Mouse (Mus musculus): ENCODE measurements around the gene Nop56. TPM values are rescaled to one million over a fixed set of nuclear protein-coding genes. Genes with fewer than 3 reads are reported as not detected.

Nop56 gene
- total and polyA plus RNA-seq, 3 experiments = 523 to 1,109 (median 725) TPM

DNA sequence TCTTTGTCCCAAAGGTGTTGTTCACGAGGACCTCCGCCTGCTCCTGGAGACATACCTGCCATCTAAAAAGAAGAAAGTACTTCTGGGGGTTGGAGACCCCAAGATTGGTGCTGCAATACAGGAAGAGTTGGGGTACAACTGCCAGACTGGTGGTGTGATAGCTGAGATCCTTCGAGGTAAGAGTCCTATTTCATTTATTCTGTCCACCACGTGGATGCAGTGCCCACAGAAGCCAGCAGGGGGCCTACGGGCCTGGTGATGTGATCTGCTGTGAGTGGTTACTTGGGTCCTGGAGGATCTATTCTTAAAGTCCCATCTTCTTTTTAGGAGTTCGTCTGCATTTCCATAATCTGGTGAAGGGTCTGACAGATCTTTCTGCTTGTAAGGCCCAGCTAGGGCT, 1.4 kb downstream of the Nop56 start:
- peaks cover 48 to 58% of the 10 kb centered on the region in 2 experiments for H3K36me3 ChIP-seq (replicated peaks in 1 of 2; ENCODE audit: control insufficient read depth in 1 of 2, insufficient read depth in 1 of 2, low read length in 1 of 2)
- in situ Hi-C loops (cut with MboI; ENCODE audit: low pct_ligation_motif_present, low pct_unique_long_range_greater_than_20kb, low sequenced_read_pairs) (loop anchor here (25.0 kb wide), 1 partner anchor 287 kb away; the partner anchor contains the start of gene Mrps26), dilution Hi-C loops (cut with MboI; ENCODE audit: extremely low pct_ligation_motif_present, extremely low pct_unique_long_range_greater_than_20kb, low sequenced_read_pairs) (no loop called here)
- TF ChIP-seq GABPA (IDR thresholded peaks at IDR 0.05; ENCODE audit: insufficient replicate concordance, low read depth, low read length) (no peak), IRF4 (IDR thresholded peaks at IDR 0.05; ENCODE audit: low read depth, low read length) (peak; percentile 63), ETS1 (conservative IDR thresholded peaks at IDR 0.05; ENCODE audit: low read depth, low read length) (no peak), CHD2 (IDR thresholded peaks at IDR 0.05; ENCODE audit: low read length) (no peak), CTCF (conservative IDR thresholded peaks at IDR 0.05 in 1 of 2, IDR thresholded peaks at IDR 0.05 in 1 of 2; ENCODE audit: low read depth in 2 of 2, low read length in 2 of 2) (peak; percentile 64 to 83), RCOR1 (conservative IDR thresholded peaks at IDR 0.05; ENCODE audit: low read depth, low read length) (no peak; the same call in 1 of the 2 replicates), MAZ (IDR thresholded peaks at IDR 0.05; ENCODE audit: low read depth, low read length) (peak; percentile 63; the same call in 1 of the 2 replicates), TCF12 (IDR thresholded peaks at IDR 0.05; ENCODE audit: low read depth, low read length) (0 out of 2 replicates have a peak, but pooled peaks have one; percentile 30), SIN3A (IDR thresholded peaks at IDR 0.05; ENCODE audit: low read length) (peak; percentile 92), POLR2AphosphoS2 (IDR thresholded peaks at IDR 0.05; ENCODE audit: low read depth, low read length) (no peak), NRF1 (IDR thresholded peaks at IDR 0.05; ENCODE audit: low read depth, low read length) (no peak), UBTF (IDR thresholded peaks at IDR 0.05; ENCODE audit: low read depth, low read length) (no peak), TBP (conservative IDR thresholded peaks at IDR 0.05; ENCODE audit: low read depth, low read length) (no peak), CHD1 (IDR thresholded peaks at IDR 0.05; ENCODE audit: low read depth, low read length) (no peak; the same call in none of the 2 replicates), EP300 (IDR thresholded peaks at IDR 0.05; ENCODE audit: low read length) (0 out of 2 replicates have a peak, but pooled peaks have one; percentile 21), BHLHE40 (IDR thresholded peaks at IDR 0.05; ENCODE audit: low read depth, low read length) (0 out of 2 replicates have a peak, but pooled peaks have one; percentile 22), MXI1 (IDR thresholded peaks at IDR 0.05; ENCODE audit: low read depth, low read length) (peak; percentile 99), PAX5 (IDR thresholded peaks at IDR 0.05; ENCODE audit: low read length) (no peak), RAD21 (IDR thresholded peaks at IDR 0.05; ENCODE audit: low read depth, low read length) (no peak; the same call in 1 of the 2 replicates), POLR2A (IDR thresholded peaks at IDR 0.05; ENCODE audit: low read depth, low read length) (no peak), ZKSCAN1 (IDR thresholded peaks at IDR 0.05; ENCODE audit: borderline replicate concordance, low read depth, low read length) (no peak), ZMIZ1 (IDR thresholded peaks at IDR 0.05; ENCODE audit: low read depth, low read length) (no peak), MAFK (IDR thresholded peaks at IDR 0.05; ENCODE audit: insufficient replicate concordance, low read length) (no peak), ZC3H11A (IDR thresholded peaks at IDR 0.05; ENCODE audit: low read depth, low read length) (no peak), ZNF384 (IDR thresholded peaks at IDR 0.05; ENCODE audit: low read depth, low read length) (no peak), ELF1 (IDR thresholded peaks at IDR 0.05; ENCODE audit: low read depth, low read length) (no peak), KAT2A (IDR thresholded peaks at IDR 0.05; ENCODE audit: insufficient replicate concordance, low read length) (0 out of 2 replicates have a peak, but pooled peaks have one; percentile 43), MYC (IDR thresholded peaks at IDR 0.05; ENCODE audit: low read depth, low read length) (peak; percentile 98), JUND (conservative IDR thresholded peaks at IDR 0.05; ENCODE audit: low read depth, low read length) (peak; percentile 27; the same call in 1 of the 2 replicates), SMC3 (IDR thresholded peaks at IDR 0.05; ENCODE audit: low read depth, low read length) (peak; percentile 13), MAX (IDR thresholded peaks at IDR 0.05; ENCODE audit: low read length) (peak; percentile 98), USF1 (IDR thresholded peaks at IDR 0.05; ENCODE audit: low read depth, low read length) (peak; percentile 14; the same call in 1 of the 2 replicates), MEF2A (IDR thresholded peaks at IDR 0.05; ENCODE audit: borderline replicate concordance, low read depth, low read length) (0 out of 2 replicates have a peak, but pooled peaks have one; percentile 38), USF2 (conservative IDR thresholded peaks at IDR 0.05; ENCODE audit: low read depth, low read length) (no peak), JUN (IDR thresholded peaks at IDR 0.05; ENCODE audit: insufficient read depth, low read depth, low read length) (no peak), HCFC1 (IDR thresholded peaks at IDR 0.05; ENCODE audit: low read depth, low read length) (peak; percentile 53), NELFE (IDR thresholded peaks at IDR 0.05; ENCODE audit: low read depth, low read length) (peak; percentile 37; the same call in 1 of the 2 replicates), E2F4 (IDR thresholded peaks at IDR 0.05; ENCODE audit: insufficient replicate concordance, low read depth, low read length) (0 out of 2 replicates have a peak, but pooled peaks have one; percentile 42)
- peak overlapping the region; percentile 69 to 97 (median 78) for H3K4me3 ChIP-seq (replicated peaks in 1 of 3; ENCODE audit: low read depth in 2 of 3, low read length in 2 of 3, poor library complexity in 1 of 3)
- H3K9me3 ChIP-seq (replicated peaks; ENCODE audit: low read length) = no peaks in the 10 kb centered on the region
- H3K4me1 ChIP-seq (ENCODE audit: control insufficient read depth in 1 of 2, insufficient read depth in 2 of 2) = peaks cover 15 to 48% of the 10 kb centered on the region in 2 experiments
- H3K27me3 ChIP-seq (replicated peaks) = no peaks in the 10 kb centered on the region
- H3K9ac ChIP-seq (ENCODE audit: insufficient read depth, low read depth) = peak overlapping the region; percentile 72
- DNase-seq (ENCODE audit: extremely low read depth) = peak; percentile 84
- peaks cover 37% of the 10 kb centered on the region for H3K79me2 ChIP-seq (replicated peaks; ENCODE audit: control insufficient read depth, extremely low read depth, insufficient read depth, poor library complexity, severe bottlenecking)
- peak overlapping the region; percentile 94 for H3K4me2 ChIP-seq (ENCODE audit: insufficient read depth, low read depth, poor library complexity, severe bottlenecking)
- no peak overlapping the region for H3K27ac ChIP-seq (ENCODE audit: insufficient read depth, low read depth)
